Mouse (Mus musculus) kidney, embryonic 15.5 days (tissue): ENCODE results near the gene March11. TPM values are rescaled to one million over a fixed set of nuclear protein-coding genes. Genes with fewer than 3 reads are reported as not detected.
A peak's percentile ranks its signal among the peaks of the same experiment; 100 is the strongest.

Experiments used
- ATAC-seq: fragments of 200-750 bp; cut with Nextera tagmentation; replicated peaks from 2 replicates; pipeline ENCODE4 v1.8.0; 2017; ENCODE audit warnings: moderate TSS enrichment; ENCODE audit not compliant: low FRiP score
- H3K27ac ChIP-seq: fragments of 300-500 bp; sonication (generic); 2 replicates; pipeline ENCODE4 v1.5.1; 2015; ENCODE audit warnings: mild to moderate bottlenecking, inconsistent platforms
- H3K27me3 ChIP-seq: fragments of 300-500 bp; sonication (generic); 2 replicates; pipeline ENCODE4 v1.6.1; 2015; ENCODE audit warnings: inconsistent platforms
- H3K36me3 ChIP-seq: fragments of 300-500 bp; sonication (generic); 2 replicates; pipeline ENCODE4 v1.6.1; 2015; ENCODE audit warnings: inconsistent platforms
- H3K4me1 ChIP-seq: fragments of 300-500 bp; sonication (generic); 2 replicates; pipeline ENCODE4 v1.6.1; 2015; ENCODE audit warnings: inconsistent platforms
- H3K4me2 ChIP-seq: fragments of 300-500 bp; sonication (generic); 2 replicates; pipeline ENCODE4 v1.6.1; 2015; ENCODE audit warnings: moderate library complexity, mild to moderate bottlenecking, inconsistent platforms
- H3K4me3 ChIP-seq: fragments of 300-500 bp; sonication (generic); replicated peaks from 2 replicates; pipeline ENCODE4 v1.5.1; 2015; ENCODE audit warnings: mild to moderate bottlenecking, inconsistent platforms
- H3K9ac ChIP-seq: fragments of 300-500 bp; sonication (generic); 2 replicates; pipeline ENCODE4 v1.6.1; 2015; ENCODE audit warnings: mild to moderate bottlenecking, inconsistent platforms
- H3K9me3 ChIP-seq: fragments of 300-500 bp; sonication (generic); replicated peaks from 2 replicates; pipeline ENCODE4 v1.6.1; 2016; ENCODE audit warnings: inconsistent platforms
- WGBS: fragments of 180-500 bp; shearing (Covaris S2); methylation state at CpG from one replicate; pipeline ENCODE4 v1.1.7; 2015; ENCODE audit warnings: mixed read lengths; 5-methylcytosine and 5-hydroxymethylcytosine counted together
- polyA plus RNA-seq: library from polyadenylated mRNA; unstranded; fragments of >200 nt; fragmentation: Nextera tagmentation; extraction: Ambion mirVana; gene quantifications from 2 replicates; pipeline ENCODE4 v1.2.1, GENCODE M21; 2015

March11 gene
- polyA plus RNA-seq, 1 experiment from 2014 or later: 0.51 TPM

GRCm38 (mm10) chr15:26322804-26323203 is 14.0 kb downstream of the March11 start:
- no peak for ATAC-seq
- Histone ChIP-seq H3K4me2 (no peak overlapping the region), H3K4me1 (no peaks in the 10 kb centered on the region), H3K9ac (no peak overlapping the region), H3K27ac (no peak overlapping the region), H3K27me3 (no peaks in the 10 kb centered on the region), H3K9me3 (no peaks in the 10 kb centered on the region), H3K36me3 (no peaks in the 10 kb centered on the region), H3K4me3 (no peak overlapping the region)
- WGBS: 87% methylated on average over 4 of the region's 4 CpGs

- H3K4me3 ChIP-seq: no peak overlapping the region
- no peaks in the 10 kb centered on the region for H3K27me3 ChIP-seq
- no peaks in the 10 kb centered on the region for H3K9me3 ChIP-seq
- H3K4me2 ChIP-seq: no peak overlapping the region
- no peak overlapping the region for H3K27ac ChIP-seq
- ATAC-seq: no peak
- H3K4me1 ChIP-seq: no peaks in the 10 kb centered on the region
- no peaks in the 10 kb centered on the region for H3K36me3 ChIP-seq
- H3K9ac ChIP-seq: no peak overlapping the region
- 71% methylated on average over 1 of the region's 1 CpGs for WGBS
These were observed 18.3 kb downstream of the March11 start for GRCm38 (mm10) chr15:26327157-26327556.

- Histone ChIP-seq H3K27ac (no peak overlapping the region; the same call in 1 of the 2 replicates), H3K9me3 (no peaks in the 10 kb centered on the region), H3K4me1 (no peaks in the 10 kb centered on the region), H3K9ac (no peak overlapping the region), H3K36me3 (no peaks in the 10 kb centered on the region), H3K4me3 (no peak overlapping the region), H3K4me2 (no peak overlapping the region), H3K27me3 (no peaks in the 10 kb centered on the region)
- 81% methylated on average over 3 of the region's 3 CpGs for WGBS
- ATAC-seq: no peak; the same call in 1 of the 2 replicates
These were observed 26.9 kb downstream of the March11 start for GRCm38 (mm10) chr15:26335791-26336190.

GRCm38 (mm10) chr15:26337775-26338174 is 28.9 kb downstream of the March11 start:
- H3K9ac ChIP-seq: no peak overlapping the region
- H3K4me1 ChIP-seq: no peaks in the 10 kb centered on the region
- WGBS: 92% methylated on average over 2 of the region's 2 CpGs
- H3K36me3 ChIP-seq: no peaks in the 10 kb centered on the region
- no peak overlapping the region for H3K4me3 ChIP-seq
- H3K4me2 ChIP-seq: no peak overlapping the region
- H3K27ac ChIP-seq: no peak overlapping the region
- ATAC-seq: no peak
- no peaks in the 10 kb centered on the region for H3K27me3 ChIP-seq
- no peaks in the 10 kb centered on the region for H3K9me3 ChIP-seq

DNA sequence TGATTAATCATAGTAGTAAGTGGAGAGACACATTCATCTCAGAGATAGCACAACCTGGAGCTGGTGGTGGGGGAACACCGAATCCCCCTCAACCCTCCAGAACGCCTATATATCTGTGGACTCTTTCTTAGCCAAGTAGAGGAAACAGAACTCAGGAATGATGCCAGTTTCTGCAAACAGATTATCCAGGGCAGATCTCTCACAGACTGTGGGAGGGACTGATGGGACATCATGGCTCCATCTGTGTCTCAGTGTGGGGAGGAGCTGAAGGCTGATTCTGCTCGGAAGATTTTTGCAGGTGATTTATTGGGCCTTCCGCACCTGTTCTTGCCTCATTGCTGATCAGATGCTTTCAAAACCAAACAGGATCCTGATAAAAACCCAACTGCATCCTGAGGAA is 29.5 kb downstream of the March11 start:
- Histone ChIP-seq H3K36me3 (no peaks in the 10 kb centered on the region), H3K4me2 (no peak overlapping the region), H3K4me3 (no peak overlapping the region), H3K9ac (no peak overlapping the region), H3K9me3 (no peaks in the 10 kb centered on the region), H3K27me3 (no peaks in the 10 kb centered on the region), H3K27ac (no peak overlapping the region), H3K4me1 (no peaks in the 10 kb centered on the region)
- no peak for ATAC-seq
- WGBS: 71% methylated on average over 4 of the region's 4 CpGs

DNA sequence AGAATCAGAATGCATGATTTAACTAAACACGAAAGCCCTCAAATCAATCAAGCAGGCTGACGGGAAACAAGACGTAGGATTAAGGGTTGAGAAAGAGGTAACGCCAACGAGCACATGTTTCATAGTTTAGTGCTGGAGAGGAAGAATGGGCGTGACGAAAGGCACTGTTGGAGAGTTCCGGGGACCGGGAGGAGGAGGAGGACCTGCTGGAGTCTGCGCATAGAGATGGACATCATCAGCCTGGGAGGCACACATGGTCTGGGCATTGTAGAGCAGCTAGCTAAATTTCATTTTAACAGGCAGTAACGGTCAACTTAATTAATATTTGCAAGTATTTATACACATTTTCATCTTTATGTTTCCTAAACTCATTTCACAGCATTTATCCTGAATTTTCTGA is 31.6 kb downstream of the March11 start:
- H3K36me3 ChIP-seq: no peaks in the 10 kb centered on the region
- H3K4me2 ChIP-seq: no peak overlapping the region
- H3K4me3 ChIP-seq: no peak overlapping the region
- no peak overlapping the region for H3K9ac ChIP-seq
- H3K9me3 ChIP-seq: no peaks in the 10 kb centered on the region
- 71% methylated on average over 11 of the region's 11 CpGs for WGBS
- H3K27ac ChIP-seq: peak overlapping the region; percentile 45
- no peaks in the 10 kb centered on the region for H3K4me1 ChIP-seq
- no peaks in the 10 kb centered on the region for H3K27me3 ChIP-seq
- peak; percentile 75; the same call in 1 of the 2 replicates for ATAC-seq

GRCm38 (mm10) chr15:26340966-26341365 is 32.1 kb downstream of the March11 start:
- ATAC-seq: peak; percentile 36; the same call in 1 of the 2 replicates
- no peak overlapping the region for H3K9ac ChIP-seq
- H3K4me3 ChIP-seq: no peak overlapping the region
- 0 out of 2 replicates have a peak overlapping the region, but pooled peaks have one; percentile 41 for H3K27ac ChIP-seq
- 69% methylated on average over 6 of the region's 6 CpGs for WGBS
- H3K36me3 ChIP-seq: no peaks in the 10 kb centered on the region
- no peak overlapping the region for H3K4me2 ChIP-seq
- no peaks in the 10 kb centered on the region for H3K27me3 ChIP-seq
- no peaks in the 10 kb centered on the region for H3K9me3 ChIP-seq
- H3K4me1 ChIP-seq: no peaks in the 10 kb centered on the region

- Histone ChIP-seq H3K4me3 (no peak overlapping the region), H3K27me3 (no peaks in the 10 kb centered on the region), H3K4me1 (no peaks in the 10 kb centered on the region), H3K36me3 (no peaks in the 10 kb centered on the region), H3K4me2 (no peak overlapping the region), H3K9me3 (no peaks in the 10 kb centered on the region), H3K27ac (no peak overlapping the region), H3K9ac (no peak overlapping the region)
- WGBS: 93% methylated on average over 5 of the region's 5 CpGs
- ATAC-seq: no peak
These were observed 35.5 kb downstream of the March11 start for GRCm38 (mm10) chr15:26344329-26344728.

GRCm38 (mm10) chr15:26353656-26354055 is 44.8 kb downstream of the March11 start:
- ATAC-seq: no peak
- Histone ChIP-seq H3K27me3 (no peaks in the 10 kb centered on the region), H3K27ac (no peak overlapping the region), H3K4me3 (no peak overlapping the region), H3K9me3 (no peaks in the 10 kb centered on the region), H3K4me2 (no peak overlapping the region), H3K36me3 (no peaks in the 10 kb centered on the region), H3K4me1 (no peaks in the 10 kb centered on the region), H3K9ac (no peak overlapping the region)

GRCm38 (mm10) chr15:26365344-26365743 is 56.5 kb downstream of the March11 start:
- no peak overlapping the region for H3K4me2 ChIP-seq
- 16% methylated on average over 7 of the region's 7 CpGs for WGBS
- no peak overlapping the region for H3K4me3 ChIP-seq
- no peaks in the 10 kb centered on the region for H3K27me3 ChIP-seq
- no peak overlapping the region for H3K9ac ChIP-seq
- ATAC-seq: no peak; the same call in 1 of the 2 replicates
- H3K4me1 ChIP-seq: 0 out of 2 replicates have a peak, but pooled peaks cover 3% of the 10 kb centered on the region
- H3K36me3 ChIP-seq: no peaks in the 10 kb centered on the region
- no peak overlapping the region for H3K27ac ChIP-seq
- no peaks in the 10 kb centered on the region for H3K9me3 ChIP-seq

DNA sequence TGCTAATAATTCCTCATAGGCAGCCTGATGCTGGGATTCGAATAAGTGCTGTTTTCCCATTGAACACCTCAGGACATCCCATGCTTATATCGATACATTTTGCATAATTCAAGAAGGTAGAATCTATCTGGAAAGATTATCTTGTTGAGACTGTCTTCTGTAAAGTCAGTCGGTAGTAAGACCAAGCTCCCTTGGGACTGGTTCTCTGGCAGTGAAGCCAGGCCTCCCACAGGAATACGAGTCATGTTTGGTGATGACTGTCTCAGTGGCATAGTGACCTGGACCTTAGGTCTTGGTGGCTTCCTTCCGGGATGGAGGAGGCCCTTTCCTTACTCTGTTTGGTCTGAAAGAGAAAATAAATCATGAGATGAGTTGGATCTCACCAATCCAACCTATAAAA is 57.7 kb downstream of the March11 start:
- no peak overlapping the region for H3K4me2 ChIP-seq
- no peak overlapping the region for H3K27ac ChIP-seq
- no peaks in the 10 kb centered on the region for H3K27me3 ChIP-seq
- 80% methylated on average over 5 of the region's 5 CpGs for WGBS
- 0 out of 2 replicates have a peak, but pooled peaks cover 3% of the 10 kb centered on the region for H3K4me1 ChIP-seq
- H3K4me3 ChIP-seq: no peak overlapping the region
- no peaks in the 10 kb centered on the region for H3K36me3 ChIP-seq
- H3K9ac ChIP-seq: no peak overlapping the region
- no peak for ATAC-seq
- H3K9me3 ChIP-seq: no peaks in the 10 kb centered on the region

- no peak for ATAC-seq
- no peaks in the 10 kb centered on the region for H3K4me1 ChIP-seq
- H3K27me3 ChIP-seq: no peaks in the 10 kb centered on the region
- no peaks in the 10 kb centered on the region for H3K36me3 ChIP-seq
- WGBS: 87% methylated on average over 5 of the region's 5 CpGs
- no peak overlapping the region for H3K4me2 ChIP-seq
- no peak overlapping the region for H3K9ac ChIP-seq
- H3K27ac ChIP-seq: no peak overlapping the region
- H3K9me3 ChIP-seq: no peaks in the 10 kb centered on the region
- H3K4me3 ChIP-seq: no peak overlapping the region
These were observed 64.9 kb downstream of the March11 start for GRCm38 (mm10) chr15:26373759-26374158.

DNA sequence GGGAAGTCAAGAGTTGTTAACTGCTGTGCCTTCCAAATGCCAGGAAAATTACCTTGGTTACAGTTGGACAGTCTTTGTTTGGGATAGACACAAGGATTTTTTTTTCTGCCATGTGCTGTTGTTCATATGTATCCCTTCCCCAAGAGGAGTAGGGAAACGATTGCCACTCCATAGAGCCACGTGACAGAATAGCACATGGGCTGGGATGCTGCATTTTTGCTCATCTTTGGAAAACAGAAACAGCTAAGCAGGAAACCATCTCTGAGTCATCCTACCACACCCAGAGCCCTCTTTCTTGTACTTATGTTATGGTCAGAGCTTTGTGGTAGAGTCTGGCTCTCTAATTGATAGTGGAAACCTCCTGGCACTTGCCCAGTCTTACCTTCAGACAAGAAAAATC is 65.4 kb downstream of the March11 start:
- Histone ChIP-seq H3K4me3 (no peak overlapping the region), H3K4me1 (no peaks in the 10 kb centered on the region), H3K9ac (no peak overlapping the region), H3K9me3 (no peaks in the 10 kb centered on the region), H3K27ac (no peak overlapping the region), H3K4me2 (no peak overlapping the region), H3K36me3 (no peaks in the 10 kb centered on the region), H3K27me3 (no peaks in the 10 kb centered on the region)
- 86% methylated on average over 2 of the region's 2 CpGs for WGBS
- no peak for ATAC-seq
